Mouse (Mus musculus) cerebellum, postnatal 10 days (tissue): Measurements from ENCODE around the gene Polr2i.
"Not testable (repeated sequence)": the region's sequence is repeated elsewhere in the genome, so short reads cannot be mapped to it uniquely, and the experiment has no call there.

Experiments used
- DNase-seq, 2 experiments: peaks; one replicate each; pipeline ENCODE4 v3.0.0; 2021; ENCODE audit warnings: mixed read lengths in 2 of 2

Gene Polr2i

GRCm38 (mm10) chr7:30231669-30232454 is at the start of gene Polr2i, which contains the start of gene Tbcb:
Polr2i (plus strand) TSS chr7:30231948.
Tbcb (minus strand) TSS chr7:30232272.
- DNase-seq, result peak; percentile 98 to 99

GRCm38 (mm10) chr7:30183189-30183588 is 48.6 kb upstream of the Polr2i start:
- not testable (repeated sequence) for DNase-seq

GRCm38 (mm10) chr7:30183879-30184289 is 47.9 kb upstream of the Polr2i start, which contains the start of gene Cox7a1:
Cox7a1 (plus strand) TSS chr7:30184144.
- peak; percentile 80 to 82 for DNase-seq

- DNase-seq, result no peak
These were observed 47.0 kb upstream of the Polr2i start for GRCm38 (mm10) chr7:30184641-30185348.

- no peak for DNase-seq
These were observed 43.2 kb upstream of the Polr2i start for GRCm38 (mm10) chr7:30188344-30189115.

- no peak for DNase-seq
These were observed 42.6 kb upstream of the Polr2i start for GRCm38 (mm10) chr7:30189116-30189491.

- DNase-seq, result no peak
These were observed 39.7 kb upstream of the Polr2i start for GRCm38 (mm10) chr7:30192088-30192487.

- DNase-seq, result peak in 1 of 2 experiments; percentile 20
These were observed 38.7 kb upstream of the Polr2i start for GRCm38 (mm10) chr7:30193013-30193412.

- peak; percentile 87 to 91 for DNase-seq
These were observed 38.1 kb upstream of the Polr2i start for GRCm38 (mm10) chr7:30193581-30194100.

- peak; percentile 83 to 88 for DNase-seq
These were observed 37.5 kb upstream of the Polr2i start for GRCm38 (mm10) chr7:30194101-30194831.

GRCm38 (mm10) chr7:30194884-30195283 is 36.9 kb upstream of the Polr2i start:
- DNase-seq, result peak; percentile 97 to 99

GRCm38 (mm10) chr7:30195461-30195860 is 36.3 kb upstream of the Polr2i start:
- DNase-seq, result no peak

- no peak for DNase-seq
These were observed 35.6 kb upstream of the Polr2i start for GRCm38 (mm10) chr7:30196171-30196570.

- no peak for DNase-seq
These were observed 34.1 kb upstream of the Polr2i start for GRCm38 (mm10) chr7:30197592-30198129.

- peak; percentile 82 to 88 for DNase-seq
These were observed 33.2 kb upstream of the Polr2i start, which contains the start of gene Capns1 for GRCm38 (mm10) chr7:30198481-30198971. Capns1 (minus strand) TSS chr7:30198811.

- DNase-seq, result no peak
These were observed 32.1 kb upstream of the Polr2i start for GRCm38 (mm10) chr7:30199498-30200139.

- DNase-seq, result no peak
These were observed 31.5 kb upstream of the Polr2i start for GRCm38 (mm10) chr7:30200200-30200599.

- not testable (repeated sequence) for DNase-seq
These were observed 31.1 kb upstream of the Polr2i start for GRCm38 (mm10) chr7:30200661-30201060.

GRCm38 (mm10) chr7:30202895-30203690 is 28.7 kb upstream of the Polr2i start:
- peak in 1 of 2 experiments; percentile 51 for DNase-seq

- no peak for DNase-seq
These were observed 27.4 kb upstream of the Polr2i start for GRCm38 (mm10) chr7:30204380-30204779.
